Mouse (Mus musculus) intestine, embryonic 15.5 days (tissue): ENCODE measurements around the gene Adat3. TPM values are rescaled to one million over a fixed set of nuclear protein-coding genes. Genes with fewer than 3 reads are reported as not detected.
A peak's percentile ranks its signal among the peaks of the same experiment; 100 is the strongest.
"Not testable (repeated sequence)": the region's sequence is repeated elsewhere in the genome, so short reads cannot be mapped to it uniquely, and the experiment has no call there.

Source experiments
- ATAC-seq: fragments of 200-750 bp; cut with Nextera tagmentation; 2 replicates; pipeline ENCODE4 v1.8.0; 2017; ENCODE audit warnings: moderate TSS enrichment, moderate library complexity
- H3K27ac ChIP-seq: fragments of 300-500 bp; sonication (generic); 2 replicates; pipeline ENCODE4 v1.5.1; 2015; ENCODE audit warnings: mild to moderate bottlenecking, inconsistent platforms
- H3K27me3 ChIP-seq: fragments of 300-500 bp; sonication (generic); replicated peaks from 2 replicates; pipeline ENCODE4 v1.6.1; 2015; ENCODE audit warnings: inconsistent platforms
- H3K36me3 ChIP-seq: fragments of 300-500 bp; sonication (generic); 2 replicates; pipeline ENCODE4 v1.6.1; 2015; ENCODE audit warnings: inconsistent platforms
- H3K4me1 ChIP-seq: fragments of 300-500 bp; sonication (generic); replicated peaks from 2 replicates; pipeline ENCODE4 v1.6.1; 2015; ENCODE audit warnings: inconsistent platforms
- H3K4me2 ChIP-seq: fragments of 300-500 bp; sonication (generic); replicated peaks from 2 replicates; pipeline ENCODE4 v1.6.1; 2015; ENCODE audit warnings: mild to moderate bottlenecking, inconsistent platforms
- H3K4me3 ChIP-seq: fragments of 300-500 bp; sonication (generic); replicated peaks from 2 replicates; pipeline ENCODE4 v1.5.1; 2015; ENCODE audit warnings: inconsistent platforms
- H3K9ac ChIP-seq: fragments of 300-500 bp; sonication (generic); 2 replicates; pipeline ENCODE4 v1.6.1; 2015; ENCODE audit warnings: inconsistent platforms
- H3K9me3 ChIP-seq: fragments of 300-500 bp; sonication (generic); 2 replicates; pipeline ENCODE4 v1.6.1; 2016; ENCODE audit warnings: inconsistent platforms
- WGBS: fragments of 180-500 bp; shearing (Covaris S2); methylation state at CpG from one replicate; pipeline ENCODE4 v1.1.7; 2015; 5-methylcytosine and 5-hydroxymethylcytosine counted together
- polyA plus RNA-seq: library from polyadenylated mRNA; unstranded; fragments of >200 nt; fragmentation: Nextera tagmentation; extraction: Ambion mirVana; gene quantifications from 2 replicates; pipeline ENCODE4 v1.2.1, GENCODE M21; 2015

The Adat3 gene
- polyA plus RNA-seq, 1 experiment from 2014 or later, result 6.6 TPM

GRCm38 (mm10) chr10:80646936-80647335 lies 44.3 kb downstream of the Adat3 start:
- Histone ChIP-seq H3K27ac (no peak overlapping the region), H3K36me3 (peaks cover 40% of the 10 kb centered on the region), H3K4me2 (no peak overlapping the region), H3K9me3 (no peaks in the 10 kb centered on the region), H3K9ac (no peak overlapping the region), H3K4me1 (no peaks in the 10 kb centered on the region), H3K4me3 (no peak overlapping the region), H3K27me3 (no peaks in the 10 kb centered on the region)
- WGBS, result 92% methylated on average over 10 of the region's 10 CpGs
- ATAC-seq, result no peak

GRCm38 (mm10) chr10:80649910-80650309 lies 47.2 kb downstream of the Adat3 start:
- not testable (repeated sequence) for H3K9me3 ChIP-seq, ATAC-seq, H3K4me3 ChIP-seq, H3K9ac ChIP-seq, H3K4me2 ChIP-seq, H3K27me3 ChIP-seq, H3K27ac ChIP-seq
- WGBS, result 91% methylated on average over 6 of the region's 6 CpGs
- Histone ChIP-seq H3K4me1 (peaks cover 11% of the 10 kb centered on the region), H3K36me3 (peaks cover 19% of the 10 kb centered on the region)

- H3K4me2 ChIP-seq, result no peak overlapping the region
- H3K4me1 ChIP-seq, result peaks cover 16% of the 10 kb centered on the region
- no peak overlapping the region for H3K27ac ChIP-seq
- H3K9me3 ChIP-seq, result no peaks in the 10 kb centered on the region
- H3K4me3 ChIP-seq, result no peak overlapping the region
- no peak for ATAC-seq
- no peak overlapping the region for H3K9ac ChIP-seq
- WGBS, result 91% methylated on average over 10 of the region's 10 CpGs
- peaks cover 15% of the 10 kb centered on the region for H3K36me3 ChIP-seq
- no peaks in the 10 kb centered on the region for H3K27me3 ChIP-seq
These were observed 47.7 kb downstream of the Adat3 start for GRCm38 (mm10) chr10:80650392-80650791.

- H3K36me3 ChIP-seq, result no peaks in the 10 kb centered on the region
- ATAC-seq, result no peak
- no peaks in the 10 kb centered on the region for H3K9me3 ChIP-seq
- H3K27me3 ChIP-seq, result no peaks in the 10 kb centered on the region
- peaks cover 28% of the 10 kb centered on the region for H3K4me1 ChIP-seq
- no peak overlapping the region for H3K4me3 ChIP-seq
- no peak overlapping the region for H3K9ac ChIP-seq
- H3K27ac ChIP-seq, result no peak overlapping the region
- 86% methylated on average over 6 of the region's 6 CpGs for WGBS
- no peak overlapping the region for H3K4me2 ChIP-seq
These were observed 50.6 kb downstream of the Adat3 start for GRCm38 (mm10) chr10:80653156-80653720.

GRCm38 (mm10) chr10:80654866-80655265 lies 52.2 kb downstream of the Adat3 start:
- H3K27ac ChIP-seq, result no peak overlapping the region
- H3K9me3 ChIP-seq, result no peaks in the 10 kb centered on the region
- 81% methylated on average over 6 of the region's 6 CpGs for WGBS
- peak overlapping the region; percentile 83 for H3K4me2 ChIP-seq
- peak overlapping the region; percentile 83 for H3K4me3 ChIP-seq
- no peaks in the 10 kb centered on the region for H3K36me3 ChIP-seq
- ATAC-seq, result no peak
- H3K27me3 ChIP-seq, result no peaks in the 10 kb centered on the region
- peaks cover 30% of the 10 kb centered on the region for H3K4me1 ChIP-seq
- H3K9ac ChIP-seq, result peak overlapping the region; percentile 92; the same call in 1 of the 2 replicates

GRCm38 (mm10) chr10:80655406-80656129 lies 52.9 kb downstream of the Adat3 start:
- H3K4me1 ChIP-seq, result peaks cover 30% of the 10 kb centered on the region
- no peaks in the 10 kb centered on the region for H3K27me3 ChIP-seq
- H3K36me3 ChIP-seq, result no peaks in the 10 kb centered on the region
- peak overlapping the region; percentile 83 for H3K4me2 ChIP-seq
- H3K27ac ChIP-seq, result peak overlapping the region; percentile 71; the same call in 1 of the 2 replicates
- peak overlapping the region; percentile 92 for H3K9ac ChIP-seq
- H3K9me3 ChIP-seq, result no peaks in the 10 kb centered on the region
- ATAC-seq, result peak; percentile 24
- WGBS, result 2% methylated on average over 10 of the region's 12 CpGs
- peak overlapping the region; percentile 83 for H3K4me3 ChIP-seq

- peak overlapping the region; percentile 83 for H3K4me3 ChIP-seq
- no peaks in the 10 kb centered on the region for H3K27me3 ChIP-seq
- ATAC-seq, result peak; percentile 87
- no peaks in the 10 kb centered on the region for H3K9me3 ChIP-seq
- under 1% methylated on average over 67 of the region's 72 CpGs for WGBS
- H3K4me1 ChIP-seq, result peaks cover 30% of the 10 kb centered on the region
- H3K4me2 ChIP-seq, result peak overlapping the region; percentile 83
- no peaks in the 10 kb centered on the region for H3K36me3 ChIP-seq
- peak overlapping the region; percentile 94 for H3K27ac ChIP-seq
- H3K9ac ChIP-seq, result peak overlapping the region; percentile 92
These were observed 53.6 kb downstream of the Adat3 start for GRCm38 (mm10) chr10:80656130-80656862.

GRCm38 (mm10) chr10:80656863-80657623 lies 54.4 kb downstream of the Adat3 start, which contains the start of gene Btbd2:
Btbd2 (minus strand) TSS chr10:80657071.
- WGBS, result 17% methylated on average over 14 of the region's 15 CpGs
- Histone ChIP-seq H3K27ac (peak within 1 kb of the TSS; percentile 94), H3K4me3 (peak within 1 kb of the TSS; percentile 83), H3K9me3 (no peaks in the 10 kb centered on the region), H3K36me3 (no peaks in the 10 kb centered on the region), H3K9ac (peak within 1 kb of the TSS; percentile 92), H3K27me3 (no peaks in the 10 kb centered on the region), H3K4me1 (peaks cover 30% of the 10 kb centered on the region), H3K4me2 (peak within 1 kb of the TSS; percentile 83)
- peak; percentile 44 for ATAC-seq

Other genes starting within 250 kb of the Adat3 start
- 0.32 and 0.63 TPM in 2 replicates for gene Plk5, start 246.4 kb upstream of the Adat3 start, polyA plus RNA-seq
- 5.5 and 6.9 TPM in 2 replicates for gene Mex3d, start 215.2 kb upstream of the Adat3 start, polyA plus RNA-seq
- gene Mbd3, start 203.3 kb upstream of the Adat3 start, polyA plus RNA-seq, result 180 and 201 TPM in 2 replicates
- 890 and 1,161 TPM in 2 replicates for gene Uqcr11, start 196.1 kb upstream of the Adat3 start, polyA plus RNA-seq
- 91.7 and 94.2 TPM in 2 replicates for gene Tcf3, start 169.2 kb upstream of the Adat3 start, polyA plus RNA-seq
- 0.06 and 0.10 TPM in 2 replicates for gene Onecut3, start 108.0 kb upstream of the Adat3 start, polyA plus RNA-seq
- 0.09 and 0.19 TPM in 2 replicates for gene Atp8b3, start 63.8 kb upstream of the Adat3 start, polyA plus RNA-seq
- gene Rexo1, start 41.3 kb upstream of the Adat3 start, polyA plus RNA-seq, result 23.6 and 25.0 TPM in 2 replicates
- 8.3 TPM in 2 replicates for gene Klf16, start 25.6 kb upstream of the Adat3 start, polyA plus RNA-seq
- 95.7 and 101 TPM in 2 replicates for gene Abhd17a, start 12.5 kb upstream of the Adat3 start, polyA plus RNA-seq
- 105 and 114 TPM in 2 replicates for gene Scamp4, start within 50 bp of the Adat3 start, polyA plus RNA-seq
- gene Gm49322, start 3.1 kb downstream of the Adat3 start, polyA plus RNA-seq, result 3.9 and 4.1 TPM in 2 replicates
- 134 and 152 TPM in 2 replicates for gene Csnk1g2, start 20.0 kb downstream of the Adat3 start, polyA plus RNA-seq
- 54.9 and 62.4 TPM in 2 replicates for gene Btbd2, start 54.2 kb downstream of the Adat3 start, polyA plus RNA-seq
- 68.8 and 73.0 TPM in 2 replicates for gene Mknk2, start 75.2 kb downstream of the Adat3 start, polyA plus RNA-seq
- 40.4 and 43.0 TPM in 2 replicates for gene Mob3a, start 99.1 kb downstream of the Adat3 start, polyA plus RNA-seq
- gene Izumo4, start 99.3 kb downstream of the Adat3 start, polyA plus RNA-seq, result 22.3 and 26.5 TPM in 2 replicates
- 70.5 and 71.4 TPM in 2 replicates for gene Ap3d1, start 139.4 kb downstream of the Adat3 start, polyA plus RNA-seq
- 12.0 and 14.2 TPM in 2 replicates for gene Dot1l, start 152.3 kb downstream of the Adat3 start, polyA plus RNA-seq
- 63.7 and 69.7 TPM in 2 replicates for gene Sf3a2, start 195.3 kb downstream of the Adat3 start, polyA plus RNA-seq
- 132 and 133 TPM in 2 replicates for gene Plekhj1, start 195.7 kb downstream of the Adat3 start, polyA plus RNA-seq
- not detected in 2 replicates for gene Amh, start 202.4 kb downstream of the Adat3 start, polyA plus RNA-seq
- 0.88 and 1.2 TPM in 2 replicates for gene Jsrp1, start 210.6 kb downstream of the Adat3 start, polyA plus RNA-seq
- gene Oaz1, start 223.8 kb downstream of the Adat3 start, polyA plus RNA-seq, result 1,393 and 1,601 TPM in 2 replicates
- gene Lingo3, start 241.2 kb downstream of the Adat3 start, polyA plus RNA-seq, result 0.05 and 0.09 TPM in 2 replicates